Mouse (Mus musculus) embryonic facial prominence, embryonic 11.5 days (tissue): ENCODE measurements around the gene Lcorl. TPM values are rescaled to one million over a fixed set of nuclear protein-coding genes. Genes with fewer than 3 reads are reported as not detected.

Source experiments
- polyA plus RNA-seq: library from polyadenylated mRNA; unstranded; fragments of >200 nt; fragmentation: Nextera tagmentation; extraction: Ambion mirVana; gene quantifications from 2 replicates; pipeline ENCODE4 v1.2.1, GENCODE M21; 2014

Gene Lcorl
- polyA plus RNA-seq, 1 experiment from 2014 or later = 28.8 TPM

Other genes starting within 250 kb of the Lcorl start
- 0.72 and 0.73 TPM in 2 replicates for gene Fam184b, start 218.0 kb downstream of the Lcorl start, polyA plus RNA-seq
- gene Ncapg, start 187.7 kb downstream of the Lcorl start, polyA plus RNA-seq = 86.9 and 101 TPM in 2 replicates